Mouse (Mus musculus): Measurements from ENCODE around the gene Krit1.
"Not testable (repeated sequence)": the region's sequence is repeated elsewhere in the genome, so short reads cannot be mapped to it uniquely, and the experiment has no call there.

GRCm38 (mm10) chr5:3894294-3894619 is 91.3 kb downstream of the Krit1 start:
- not testable (repeated sequence) for TF ChIP-seq CTCF, EP300 (IDR thresholded peaks at IDR 0.05; ENCODE audit: low read depth)

Measured in liver, embryonic 14.5 days (tissue).